Mouse (Mus musculus) heart, postnatal 0 days (tissue): ENCODE results near the gene Traf3ip3.
A peak's percentile ranks its signal among the peaks of the same experiment; 100 is the strongest.

ENCODE experiments used
- CTCF ChIP-seq: IDR thresholded peaks from 2 replicates; pipeline ENCODE4 v1.5.1; 2016; ENCODE audit warnings: antibody characterized with exemption, control low read depth, low read depth
- EP300 ChIP-seq: IDR thresholded peaks from 2 replicates; pipeline ENCODE4 v1.6.1; 2016; ENCODE audit warnings: antibody characterized with exemption, low read depth

GRCm38 (mm10) chr1:193198312-193198711, 3.2 kb downstream of the Traf3ip3 start:
- TF ChIP-seq CTCF (peak; percentile 48), EP300 (no peak)
